Mouse (Mus musculus): ENCODE measurements around the gene Maoa.

Gene Maoa

GRCm38 (mm10) chrX:16619034-16619929 is at the start of gene Maoa:
Gene Maoa (plus strand): TSS chrX:16619698.
- DNase-seq, result peak; percentile 72 to 80

DNA sequence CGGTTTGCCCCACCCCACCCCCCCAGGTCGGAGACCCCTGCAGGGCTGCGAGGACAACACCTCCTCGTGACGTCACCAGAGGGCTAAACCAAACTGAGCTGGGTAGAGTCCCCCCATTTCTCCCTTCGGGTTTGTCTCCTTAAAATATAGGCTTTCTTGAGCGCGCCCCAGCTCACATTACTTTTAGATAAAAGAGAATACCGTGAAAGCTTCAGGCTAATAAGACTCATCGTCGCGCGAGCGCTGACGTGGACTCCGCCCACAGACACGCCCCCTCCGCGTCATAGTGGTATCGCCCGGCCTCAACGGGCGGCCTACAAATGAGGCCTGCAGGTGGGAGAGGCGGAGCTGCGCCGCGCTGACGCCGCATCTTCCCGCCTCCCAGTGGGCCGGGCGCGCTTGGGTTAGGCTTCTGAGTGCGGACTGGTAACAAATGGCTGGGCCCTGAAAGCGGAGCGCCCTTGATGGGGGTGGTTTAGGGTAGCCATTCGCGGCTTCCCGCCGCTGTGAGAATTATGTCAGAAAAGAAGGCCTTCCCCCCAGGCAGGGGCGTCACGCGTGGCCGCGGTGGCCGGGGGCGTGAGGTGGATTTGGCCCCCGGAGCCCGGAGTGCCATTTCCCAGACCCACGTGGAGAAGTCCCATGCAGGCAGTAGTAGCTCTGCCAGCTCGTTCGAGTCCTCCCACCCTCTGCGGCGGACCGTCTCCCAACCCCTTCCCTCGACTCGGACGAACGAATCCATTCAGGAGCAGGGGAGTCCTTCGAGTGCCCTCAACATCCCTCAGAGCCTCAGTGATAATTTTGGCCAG is 1.1 kb upstream of the Maoa start:
- DNase-seq, result peak; percentile 89 to 93

DNA sequence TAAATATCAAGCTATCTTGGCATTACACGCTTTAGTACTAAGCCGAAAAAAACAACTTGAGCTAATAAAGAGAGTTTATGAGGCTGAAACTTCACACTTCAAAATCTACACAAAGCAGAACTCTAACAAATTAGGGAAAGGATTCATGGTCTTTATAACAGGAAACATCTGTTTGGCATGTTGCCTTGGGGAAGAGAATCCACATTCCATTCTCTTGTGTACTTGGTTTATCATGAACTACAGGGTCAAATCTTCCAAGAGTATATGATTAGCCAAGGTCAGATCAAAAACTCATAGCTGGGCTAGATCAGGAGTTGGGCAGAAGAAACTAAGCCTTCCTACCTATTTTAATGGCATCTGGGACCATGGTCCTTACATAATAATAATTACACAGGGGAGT is 37.0 kb downstream of the Maoa start:
- no peak for DNase-seq

DNA sequence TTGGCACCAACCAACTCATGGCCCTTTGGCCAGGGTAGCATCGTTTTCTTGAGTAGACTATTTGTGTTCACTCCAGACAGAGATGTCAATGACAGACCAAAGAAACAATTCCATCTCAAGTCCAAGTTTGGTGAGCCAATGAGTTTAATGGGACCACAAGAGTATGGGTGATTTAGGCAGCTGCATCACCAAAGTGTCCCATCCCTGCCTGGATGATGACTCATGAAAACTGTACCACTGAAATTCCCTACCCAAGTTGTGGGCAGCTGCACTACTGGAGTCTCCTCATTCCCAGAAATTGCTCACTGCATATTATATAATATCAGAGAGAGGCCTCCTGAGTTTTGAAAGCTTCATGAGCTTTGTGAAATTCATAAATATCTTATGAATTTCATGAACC is 86.6 kb downstream of the Maoa start:
- DNase-seq, result no peak

DNA sequence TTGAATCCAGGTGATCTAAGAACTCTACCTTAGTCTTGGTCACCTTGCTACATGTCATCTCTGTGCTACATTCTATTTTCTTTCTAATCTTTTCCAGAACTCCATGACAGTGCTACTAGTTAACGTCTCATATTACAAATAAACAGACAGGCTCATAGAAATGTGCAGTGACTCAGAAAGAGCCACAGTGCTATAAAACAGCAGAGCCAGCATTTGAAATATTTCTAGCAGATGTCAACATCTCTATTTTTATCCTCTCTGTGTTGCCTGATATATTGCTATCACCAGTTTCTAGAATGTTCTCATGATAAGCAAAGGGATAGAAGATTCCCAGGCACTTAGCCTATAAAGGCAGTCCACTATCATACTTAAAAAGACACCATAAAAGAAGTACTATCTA is 94.5 kb downstream of the Maoa start:
- DNase-seq, result no peak
